Mouse (Mus musculus) MEL (cell line): ENCODE results near the gene Rfx7. TPM values are rescaled to one million over a fixed set of nuclear protein-coding genes. Genes with fewer than 3 reads are reported as not detected.

ENCODE experiments used
- DNase-seq: peaks from one replicate; pipeline ENCODE4 v3.0.0; 2011; ENCODE audit warnings: low read depth, low spot score
- H3K27ac ChIP-seq: 2 replicates; pipeline ENCODE4 v1.5.1; 2012; ENCODE audit warnings: low read depth, mild to moderate bottlenecking, control low read depth, low read length, moderate library complexity; ENCODE audit not compliant: control insufficient read depth
- H3K27me3 ChIP-seq, 2 experiments: fragments of 150-350 bp in 1 of 2; sonication (generic) in 1 of 2; 2 replicates each; pipeline ENCODE4 v1.6.1; 2012; ENCODE audit warnings: low read length in 2 of 2, mild to moderate bottlenecking in 2 of 2, improper control_type of control experiment in 1 of 2, moderate library complexity in 1 of 2; ENCODE audit not compliant: insufficient read depth in 2 of 2, control insufficient read depth in 1 of 2
- H3K36me3 ChIP-seq, 2 experiments: 2 replicates each; pipeline ENCODE4 v1.6.1; 2012 to 2014; ENCODE audit warnings: low read length in 2 of 2, improper control_type of control experiment in 1 of 2, inconsistent platforms in 1 of 2, mild to moderate bottlenecking in 1 of 2; ENCODE audit not compliant: insufficient read depth in 2 of 2, control insufficient read depth in 1 of 2
- H3K4me1 ChIP-seq, 2 experiments: fragments of 150-350 bp in 1 of 2; sonication (generic) in 1 of 2; 2 replicates each; pipeline ENCODE4 v1.6.1; 2012; ENCODE audit warnings: low read length in 2 of 2, improper control_type of control experiment in 1 of 2, mild to moderate bottlenecking in 1 of 2; ENCODE audit not compliant: insufficient read depth in 2 of 2, control insufficient read depth in 1 of 2
- H3K4me3 ChIP-seq, 2 experiments: fragments of 150-350 bp in 1 of 2; sonication (generic) in 1 of 2; 2 replicates each; pipeline ENCODE4 v1.5.1; 2012; ENCODE audit warnings: low read depth in 2 of 2, low read length in 2 of 2, mild to moderate bottlenecking in 2 of 2, moderate library complexity in 2 of 2, control low read depth in 1 of 2, improper control_type of control experiment in 1 of 2; ENCODE audit not compliant: control insufficient read depth in 1 of 2, insufficient read depth in 1 of 2
- H3K79me2 ChIP-seq: 2 replicates; pipeline ENCODE4 v1.6.1; 2012; ENCODE audit warnings: mild to moderate bottlenecking, low read length, moderate library complexity; ENCODE audit not compliant: control insufficient read depth, poor library complexity, insufficient read depth
- H3K9ac ChIP-seq: 2 replicates; pipeline ENCODE4 v1.6.1; 2012; ENCODE audit warnings: low read depth, mild to moderate bottlenecking, control low read depth, low read length, moderate library complexity; ENCODE audit not compliant: control insufficient read depth, poor library complexity, severe bottlenecking
- H3K9me3 ChIP-seq: fragments of 150-350 bp; sonication (generic); replicated peaks from 2 replicates; pipeline ENCODE4 v1.6.1; 2012; ENCODE audit warnings: mild to moderate bottlenecking, low read length, improper control_type of control experiment, moderate library complexity; ENCODE audit not compliant: insufficient read depth
- CHD1 ChIP-seq: IDR thresholded peaks from 2 replicates; pipeline ENCODE4 v1.6.1; 2012; ENCODE audit warnings: low read depth, mild to moderate bottlenecking, inconsistent platforms, low read length, improper control_type of control experiment
- CHD2 ChIP-seq: IDR thresholded peaks from 2 replicates; pipeline ENCODE4 v1.6.1; 2011; ENCODE audit warnings: low read length, improper control_type of control experiment
- ELF1 ChIP-seq: IDR thresholded peaks from 2 replicates; pipeline ENCODE4 v1.6.1; 2014; ENCODE audit warnings: low read depth, mild to moderate bottlenecking, inconsistent platforms, low read length, improper control_type of control experiment, moderate library complexity
- EP300 ChIP-seq, 2 experiments: IDR thresholded peaks; 2 replicates each; pipeline ENCODE4 v1.6.1; 2011; ENCODE audit warnings: improper control_type of control experiment in 2 of 2, low read length in 2 of 2, low read depth in 1 of 2, mild to moderate bottlenecking in 1 of 2
- ETS1 ChIP-seq: IDR thresholded peaks from 2 replicates; pipeline ENCODE4 v1.6.1; 2012; ENCODE audit warnings: low read depth, mild to moderate bottlenecking, inconsistent platforms, low read length, improper control_type of control experiment, moderate library complexity
- GABPA ChIP-seq: IDR thresholded peaks from 2 replicates; pipeline ENCODE4 v1.6.1; 2012; ENCODE audit warnings: low read depth, mild to moderate bottlenecking, inconsistent platforms, low read length, improper control_type of control experiment, moderate library complexity
- GATA1 ChIP-seq: IDR thresholded peaks from 2 replicates; pipeline ENCODE4 v1.6.1; 2011; ENCODE audit warnings: low read depth, low read length, improper control_type of control experiment
- HCFC1 ChIP-seq: IDR thresholded peaks from 2 replicates; pipeline ENCODE4 v1.6.1; 2012; ENCODE audit warnings: low read depth, mild to moderate bottlenecking, inconsistent platforms, low read length, improper control_type of control experiment, moderate library complexity
- KAT2A ChIP-seq: conservative IDR thresholded peaks from 2 replicates; pipeline ENCODE4 v1.6.1; 2012; ENCODE audit warnings: low read depth, low read length, improper control_type of control experiment, inconsistent platforms
- MAFK ChIP-seq: IDR thresholded peaks from 2 replicates; pipeline ENCODE4 v1.6.1; 2011; ENCODE audit warnings: low read depth, mild to moderate bottlenecking, low read length, improper control_type of control experiment, borderline replicate concordance
- MAX ChIP-seq: IDR thresholded peaks from 2 replicates; pipeline ENCODE4 v1.6.1; 2011; ENCODE audit warnings: low read length, improper control_type of control experiment
- MAZ ChIP-seq: IDR thresholded peaks from 2 replicates; pipeline ENCODE4 v1.6.1; 2012; ENCODE audit warnings: low read depth, mild to moderate bottlenecking, inconsistent platforms, low read length, improper control_type of control experiment
- MEF2A ChIP-seq: IDR thresholded peaks from 2 replicates; pipeline ENCODE4 v1.6.1; 2014; ENCODE audit warnings: low read depth, mild to moderate bottlenecking, inconsistent platforms, low read length, improper control_type of control experiment; ENCODE audit not compliant: poor library complexity, insufficient replicate concordance, severe bottlenecking; ENCODE audit errors: extremely low read depth
- MXI1 ChIP-seq: IDR thresholded peaks from 2 replicates; pipeline ENCODE4 v1.6.1; 2011; ENCODE audit warnings: mild to moderate bottlenecking, low read depth, low read length, improper control_type of control experiment
- MYB ChIP-seq: IDR thresholded peaks from 2 replicates; pipeline ENCODE4 v1.6.1; 2011; ENCODE audit warnings: mild to moderate bottlenecking, low read depth, low read length, improper control_type of control experiment
- MYC ChIP-seq: IDR thresholded peaks from 2 replicates; pipeline ENCODE4 v1.6.1; 2011; ENCODE audit warnings: low read depth, mild to moderate bottlenecking, low read length, improper control_type of control experiment, moderate library complexity
- NELFE ChIP-seq: IDR thresholded peaks from 2 replicates; pipeline ENCODE4 v1.6.1; 2011; ENCODE audit warnings: low read depth, low read length, improper control_type of control experiment
- NRF1 ChIP-seq: IDR thresholded peaks from 2 replicates; pipeline ENCODE4 v1.6.1; 2014; ENCODE audit warnings: low read depth, mild to moderate bottlenecking, inconsistent platforms, low read length, improper control_type of control experiment, moderate library complexity; ENCODE audit not compliant: poor library complexity, insufficient read depth, severe bottlenecking
- POLR2A ChIP-seq, 2 experiments: IDR thresholded peaks; 2 replicates each; pipeline ENCODE4 v1.6.1; 2011 to 2012; ENCODE audit warnings: low read length in 2 of 2, mild to moderate bottlenecking in 2 of 2, control low read depth in 1 of 2, improper control_type of control experiment in 1 of 2, low read depth in 1 of 2, moderate library complexity in 1 of 2; ENCODE audit not compliant: control insufficient read depth in 1 of 2, insufficient read depth in 1 of 2, poor library complexity in 1 of 2
- POLR2AphosphoS2 ChIP-seq: IDR thresholded peaks from 2 replicates; pipeline ENCODE4 v1.6.1; 2011; ENCODE audit warnings: low read length, improper control_type of control experiment
- RAD21 ChIP-seq: IDR thresholded peaks from 2 replicates; pipeline ENCODE4 v1.6.1; 2011; ENCODE audit warnings: mild to moderate bottlenecking, low read depth, low read length, improper control_type of control experiment
- RCOR1 ChIP-seq: IDR thresholded peaks from 2 replicates; pipeline ENCODE4 v1.6.1; 2012; ENCODE audit warnings: low read depth, mild to moderate bottlenecking, inconsistent platforms, low read length, improper control_type of control experiment
- SIN3A ChIP-seq: IDR thresholded peaks from 2 replicates; pipeline ENCODE4 v1.6.1; 2012; ENCODE audit warnings: low read length, improper control_type of control experiment, inconsistent platforms
- SMC3 ChIP-seq: IDR thresholded peaks from 2 replicates; pipeline ENCODE4 v1.6.1; 2011; ENCODE audit warnings: low read depth, low read length, improper control_type of control experiment
- TCF12 ChIP-seq: IDR thresholded peaks from 2 replicates; pipeline ENCODE4 v1.6.1; 2014; ENCODE audit warnings: low read depth, mild to moderate bottlenecking, inconsistent platforms, low read length, improper control_type of control experiment, moderate library complexity
- UBTF ChIP-seq: IDR thresholded peaks from 2 replicates; pipeline ENCODE4 v1.6.1; 2012; ENCODE audit warnings: low read depth, mild to moderate bottlenecking, inconsistent platforms, low read length, improper control_type of control experiment, moderate library complexity, borderline replicate concordance; ENCODE audit not compliant: insufficient read depth
- USF1 ChIP-seq: IDR thresholded peaks from 2 replicates; pipeline ENCODE4 v1.6.1; 2014; ENCODE audit warnings: low read depth, mild to moderate bottlenecking, inconsistent platforms, low read length, improper control_type of control experiment, moderate library complexity
- ZC3H11A ChIP-seq: IDR thresholded peaks from 2 replicates; pipeline ENCODE4 v1.6.1; 2012; ENCODE audit warnings: low read depth, mild to moderate bottlenecking, inconsistent platforms, low read length, improper control_type of control experiment
- ZNF384 ChIP-seq: IDR thresholded peaks from 2 replicates; pipeline ENCODE4 v1.6.1; 2012; ENCODE audit warnings: low read depth, mild to moderate bottlenecking, inconsistent platforms, low read length, improper control_type of control experiment
- polyA plus RNA-seq, 2 experiments: library from polyadenylated mRNA; stranded (reverse) in 1 of 2; unstranded in 1 of 2; fragments of >175 nt in 1 of 2; fragments of >200 nt in 1 of 2; gene quantifications; 2 replicates each; pipeline versions ENCODE4 v1.2.1 to v1.2.4; 2012; ENCODE audit warnings: low replicate concordance in 2 of 2, low read depth in 1 of 2; ENCODE audit not compliant: insufficient read length in 2 of 2, insufficient read depth in 1 of 2, missing spikeins in 1 of 2
- total RNA-seq: library from RNA; depleted of rRNA; stranded (reverse); fragments of 300-350 nt; gene quantifications from 2 replicates; pipeline ENCODE4 v1.2.3, GENCODE M21; 2012

Rfx7 gene
- total and polyA plus RNA-seq, 3 experiments = 6.2 to 30.5 (median 19.9) TPM

DNA sequence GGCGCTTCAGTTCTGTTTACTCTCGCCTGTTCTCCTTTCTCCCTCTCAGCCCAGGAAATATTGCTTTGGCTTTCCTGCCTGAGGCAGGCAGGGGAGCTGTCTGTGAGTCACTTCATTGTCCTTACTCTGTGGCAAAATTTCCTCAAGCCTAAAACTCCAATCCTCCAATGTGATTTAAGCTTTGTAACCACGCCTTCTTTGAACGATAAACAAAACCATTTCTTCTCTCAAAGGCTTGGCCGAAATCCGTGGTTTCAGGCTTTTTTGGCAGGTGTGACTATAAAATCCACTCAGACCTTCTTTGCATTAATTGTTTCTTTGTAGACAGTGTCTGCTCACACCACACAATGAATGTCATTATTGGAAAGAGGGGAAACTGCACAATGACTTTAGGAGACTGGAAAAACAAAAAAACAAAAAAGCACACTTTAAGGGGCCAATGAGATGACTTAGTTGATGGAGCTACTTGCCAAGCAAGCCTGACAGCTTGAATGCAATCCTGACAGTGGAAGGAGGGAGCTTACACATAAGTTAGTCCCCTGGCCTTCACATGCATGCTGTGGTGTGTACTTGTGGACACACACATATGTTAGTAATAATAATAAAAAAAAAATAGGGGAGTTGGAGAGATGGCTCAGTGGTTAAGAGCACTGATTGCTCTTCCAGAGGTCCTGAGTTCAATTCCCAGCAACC, 112.5 kb downstream of the Rfx7 start:
- Histone ChIP-seq H3K9ac (no peak overlapping the region), H3K27me3 (no peaks in the 10 kb centered on the region), H3K4me1 (peaks cover 9 to 12% of the 10 kb centered on the region in 2 experiments), H3K36me3 (peaks cover 0 to 11% of the 10 kb centered on the region in 2 experiments; a peak in 2 of 4 replicates), H3K4me3 (no peak overlapping the region), H3K79me2 (peaks cover 2% of the 10 kb centered on the region; the same call in 1 of the 2 replicates), H3K9me3 (no peaks in the 10 kb centered on the region)
- no peak for DNase-seq
- TF ChIP-seq UBTF (no peak), KAT2A (no peak), MAZ (no peak), GABPA (no peak), ZC3H11A (no peak), ELF1 (no peak), POLR2AphosphoS2 (no peak), TCF12 (no peak), ETS1 (no peak), NELFE (no peak), CHD2 (no peak), MYC (no peak), HCFC1 (no peak), GATA1 (no peak), RAD21 (no peak)
- TF ChIP-seq, all 39 proteins: peak for 0
- no peak overlapping the region for H3K27ac ChIP-seq

DNA sequence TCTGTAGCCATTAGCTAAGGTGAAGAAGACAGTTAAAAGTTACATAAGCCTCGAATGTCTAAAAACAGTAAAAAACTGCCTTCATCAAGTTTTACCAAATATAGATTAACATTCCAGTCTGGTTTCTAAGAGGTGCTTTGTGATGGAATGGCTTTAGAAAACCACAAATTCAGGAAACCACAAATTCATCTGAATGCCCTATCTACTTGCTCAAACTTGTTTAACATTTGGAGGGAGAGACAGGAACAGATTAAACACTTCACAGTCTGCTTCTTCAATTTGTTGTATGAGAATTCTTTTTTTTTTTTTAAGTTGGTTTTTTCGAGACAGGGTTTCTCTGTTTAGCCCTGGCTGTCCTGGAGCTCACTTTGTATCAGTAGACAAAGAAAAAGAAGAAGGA, 117.7 kb downstream of the Rfx7 start:
- peaks cover 0 to 5% of the 10 kb centered on the region in 2 experiments; a peak in 1 of 4 replicates for H3K36me3 ChIP-seq
- H3K4me1 ChIP-seq = peaks cover 5 to 8% of the 10 kb centered on the region in 2 experiments; a peak in 3 of 4 replicates
- H3K27ac ChIP-seq = peak overlapping the region; percentile 14; the same call in 1 of the 2 replicates
- H3K9ac ChIP-seq = no peak overlapping the region
- no peak overlapping the region for H3K4me3 ChIP-seq
- no peaks in the 10 kb centered on the region for H3K9me3 ChIP-seq
- no peaks in the 10 kb centered on the region for H3K27me3 ChIP-seq
- H3K79me2 ChIP-seq = no peaks in the 10 kb centered on the region
- DNase-seq = peak; percentile 52
- peak; percentile 86 for TF ChIP-seq ZNF384
- no peak for TF ChIP-seq MYB
- TF ChIP-seq NELFE = no peak
- peak; percentile 60 for TF ChIP-seq ETS1
- TF ChIP-seq MAFK = peak; percentile 62; the same call in 1 of the 2 replicates
- no peak for TF ChIP-seq MAZ
- TF ChIP-seq SMC3 = no peak
- peak; percentile 95 for TF ChIP-seq RCOR1
- no peak for TF ChIP-seq POLR2AphosphoS2
- TF ChIP-seq TCF12 = peak; percentile 18; the same call in 1 of the 2 replicates
- no peak for TF ChIP-seq POLR2A (IDR thresholded peaks at IDR 0.05; ENCODE audit: control insufficient read depth in 1 of 2, insufficient read depth in 1 of 2, low read depth in 1 of 2, low read length in 2 of 2, poor library complexity in 1 of 2)
- TF ChIP-seq KAT2A = no peak
- no peak for TF ChIP-seq NRF1
- TF ChIP-seq GATA1 = peak; percentile 76
- no peak for TF ChIP-seq ELF1
- 0 out of 2 replicates have a peak, but pooled peaks have one; percentile 13 for TF ChIP-seq MEF2A
- no peak for TF ChIP-seq CHD2
- no peak for TF ChIP-seq USF1
- TF ChIP-seq ZC3H11A = no peak
- TF ChIP-seq RAD21 = no peak
- no peak for TF ChIP-seq MYC
- TF ChIP-seq SIN3A = peak; percentile 51; the same call in 1 of the 2 replicates
- peak; percentile 75; a peak in 3 of 4 replicates for TF ChIP-seq EP300 (IDR thresholded peaks at IDR 0.05; ENCODE audit: low read depth in 1 of 2, low read length in 2 of 2)
- no peak for TF ChIP-seq MAX
- TF ChIP-seq MXI1 = no peak
- no peak for TF ChIP-seq CHD1
- TF ChIP-seq GABPA = no peak
